Mouse (Mus musculus) G1E (cell line): ENCODE data around the gene Galt. TPM values are rescaled to one million over a fixed set of nuclear protein-coding genes. Genes with fewer than 3 reads are reported as not detected.
A peak's percentile ranks its signal among the peaks of the same experiment; 100 is the strongest.

Source experiments
- ATAC-seq: 2 replicates; pipeline ENCODE4 v1.8.0; 2016; ENCODE audit warnings: mild to moderate bottlenecking; ENCODE audit not compliant: insufficient number of reproducible peaks, poor library complexity, low FRiP score, severe bottlenecking; ENCODE audit errors: extremely low read depth
- DNase-seq: peaks from one replicate; pipeline ENCODE4 v3.0.0; 2012; ENCODE audit warnings: low spot score
- H3K27me3 ChIP-seq: 2 replicates; pipeline ENCODE4 v1.6.1; 2012; ENCODE audit warnings: mild to moderate bottlenecking, low read length, inconsistent platforms; ENCODE audit not compliant: insufficient read depth
- H3K36me3 ChIP-seq: replicated peaks from 2 replicates; pipeline ENCODE3; 2012; ENCODE audit warnings: mild to moderate bottlenecking, inconsistent platforms
- H3K4me1 ChIP-seq: 2 replicates; pipeline ENCODE4 v1.6.1; 2012; ENCODE audit warnings: low read depth, low read length, inconsistent platforms, mixed read lengths; ENCODE audit not compliant: insufficient read depth
- H3K4me3 ChIP-seq: 2 replicates; pipeline ENCODE4 v1.5.1; 2012; ENCODE audit warnings: low read depth, mild to moderate bottlenecking, inconsistent platforms, low read length, moderate library complexity, mixed read lengths
- H3K9me3 ChIP-seq: replicated peaks from 2 replicates; pipeline ENCODE4 v1.6.1; 2012; ENCODE audit warnings: inconsistent platforms
- CTCF ChIP-seq: IDR thresholded peaks from 2 replicates; pipeline ENCODE4 v1.5.1; 2012; ENCODE audit warnings: low read depth, low read length, inconsistent platforms, mixed read lengths
- GATA1 ChIP-seq: IDR thresholded peaks from 2 replicates; pipeline ENCODE4 v1.6.1; 2012; ENCODE audit warnings: borderline replicate concordance, low read length, inconsistent platforms, mixed read lengths
- GATA2 ChIP-seq: IDR thresholded peaks from 2 replicates; pipeline ENCODE4 v1.6.1; 2012; ENCODE audit warnings: low read depth, low read length, inconsistent platforms, borderline replicate concordance
- POLR2AphosphoS5 ChIP-seq: IDR thresholded peaks from 2 replicates; pipeline ENCODE4 v1.6.1; 2012; ENCODE audit warnings: low read depth, low read length, inconsistent platforms; ENCODE audit not compliant: insufficient replicate concordance
- TAL1 ChIP-seq: conservative IDR thresholded peaks from 2 replicates; pipeline ENCODE4 v1.6.1; 2012; ENCODE audit warnings: low read depth, low read length, inconsistent platforms, mixed read lengths
- polyA plus RNA-seq: library from polyadenylated mRNA; stranded (reverse); fragments of >175 nt; gene quantifications from 2 replicates; pipeline ENCODE4 v1.2.3, GENCODE M21; 2012
- total RNA-seq, 2 experiments: library from RNA; stranded (forward) in 1 of 2; stranded (reverse) in 1 of 2; fragments of 200-1000 nt in 1 of 2; fragments of >200 nt in 1 of 2; fragmentation: Nextera tagmentation in 1 of 2; gene quantifications; 2 replicates each; pipeline ENCODE4 v1.2.3; 2014 to 2017

Galt gene
- total and polyA plus RNA-seq, 3 experiments = 34.2 to 58.2 (median 52.4) TPM

DNA sequence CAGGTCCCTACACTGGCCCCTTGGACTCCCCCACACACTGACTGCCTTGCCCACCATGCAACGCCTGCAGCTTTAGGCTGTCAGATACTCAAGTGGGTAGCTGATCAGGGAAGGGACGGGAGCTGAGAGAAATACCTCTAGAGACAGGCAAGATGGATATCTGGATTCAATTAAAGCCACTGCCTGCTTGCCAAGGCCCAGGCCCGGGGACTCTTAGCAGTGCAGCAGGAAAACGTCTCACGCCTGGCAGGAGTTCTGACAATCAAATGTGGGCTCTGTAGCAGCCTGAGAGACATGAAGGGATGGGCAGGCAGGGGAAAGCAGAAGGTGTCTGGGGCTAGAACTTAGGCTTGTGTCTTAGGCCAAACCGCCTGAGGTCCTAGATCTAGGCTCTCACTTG is 38.2 kb upstream of the Galt start:
- Histone ChIP-seq H3K27me3 (no peaks in the 10 kb centered on the region), H3K9me3 (no peaks in the 10 kb centered on the region), H3K4me1 (peaks cover 38% of the 10 kb centered on the region), H3K36me3 (peaks cover 75% of the 10 kb centered on the region), H3K4me3 (no peak overlapping the region)
- ATAC-seq (no peak), DNase-seq (no peak)
- TF ChIP-seq GATA2 (no peak), POLR2AphosphoS5 (no peak), GATA1 (no peak), TAL1 (no peak), CTCF (no peak)

GRCm38 (mm10) chr4:41722918-41723351 is 32.1 kb upstream of the Galt start, which contains the start of gene Dctn3:
Gene Dctn3 (minus strand): TSS chr4:41723170.
- ATAC-seq (peak; percentile 99), DNase-seq (peak; percentile 95)
- H3K27me3 ChIP-seq = peaks cover 25% of the 10 kb centered on the region
- no peaks in the 10 kb centered on the region for H3K9me3 ChIP-seq
- peaks cover 29% of the 10 kb centered on the region for H3K36me3 ChIP-seq
- peaks cover 29% of the 10 kb centered on the region for H3K4me1 ChIP-seq
- peak within 1 kb of the TSS; percentile 82 for H3K4me3 ChIP-seq
- TF ChIP-seq POLR2AphosphoS5 = no peak
- TF ChIP-seq GATA2 = no peak
- TF ChIP-seq CTCF = no peak
- TF ChIP-seq TAL1 = no peak
- TF ChIP-seq GATA1 = no peak

DNA sequence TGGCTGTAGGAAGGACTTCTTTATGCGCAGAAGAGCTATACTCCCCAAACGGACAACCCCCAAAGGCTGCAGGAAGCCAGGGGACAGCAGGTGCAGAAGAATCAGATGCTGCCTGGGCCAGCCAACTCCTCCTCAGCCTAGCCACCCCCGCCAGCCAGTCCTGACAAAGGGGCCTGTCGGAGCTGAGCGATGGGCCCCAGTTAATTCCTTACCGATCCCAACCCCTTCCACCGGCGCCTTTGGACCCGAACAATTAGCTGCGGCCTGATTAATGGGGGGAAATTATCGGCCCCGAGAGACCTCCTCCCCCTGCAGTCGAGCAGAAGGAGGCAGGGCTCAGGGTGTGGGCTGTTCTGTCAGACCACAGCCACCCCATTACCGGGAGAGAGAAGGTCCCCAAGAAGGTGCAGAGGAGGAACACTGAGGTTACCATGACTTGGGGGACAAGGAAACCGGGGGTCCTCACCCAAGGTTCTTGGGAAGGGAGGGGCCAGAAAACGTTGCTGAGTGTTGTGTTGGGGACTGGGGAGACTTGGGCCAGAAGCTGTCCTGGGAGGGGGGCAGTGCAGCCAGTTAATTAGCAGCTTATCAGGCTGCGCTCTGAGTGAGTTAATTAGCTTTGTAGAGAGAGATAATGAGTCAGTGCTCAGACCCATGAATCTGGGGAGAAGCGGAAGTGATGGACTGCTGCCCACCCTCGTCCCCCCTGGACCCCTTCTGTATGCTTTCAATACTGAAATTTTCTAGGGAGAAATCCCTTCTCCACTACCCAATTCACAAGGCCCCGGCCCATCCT is 28.0 kb upstream of the Galt start:
- Histone ChIP-seq H3K9me3 (no peaks in the 10 kb centered on the region), H3K27me3 (peaks cover 62% of the 10 kb centered on the region), H3K4me1 (peaks cover 26% of the 10 kb centered on the region), H3K36me3 (no peaks in the 10 kb centered on the region), H3K4me3 (no peak overlapping the region)
- ATAC-seq (no peak), DNase-seq (no peak)
- TF ChIP-seq GATA1 = no peak
- no peak for TF ChIP-seq CTCF
- no peak for TF ChIP-seq TAL1
- TF ChIP-seq GATA2 = no peak
- no peak for TF ChIP-seq POLR2AphosphoS5

GRCm38 (mm10) chr4:41731052-41731765 is 23.8 kb upstream of the Galt start, which contains the start of gene Arid3c:
Gene Arid3c (minus strand): TSS chr4:41731142.
- no peak for DNase-seq
- Histone ChIP-seq H3K27me3 (peaks cover 73% of the 10 kb centered on the region), H3K36me3 (no peaks in the 10 kb centered on the region), H3K4me1 (peaks cover 13% of the 10 kb centered on the region), H3K9me3 (no peaks in the 10 kb centered on the region), H3K4me3 (no peak within 1 kb of the TSS; the same call in 1 of the 2 replicates)
- no peak for ATAC-seq
- TF ChIP-seq POLR2AphosphoS5 (no peak), GATA1 (no peak), GATA2 (no peak), TAL1 (no peak), CTCF (no peak)

DNA sequence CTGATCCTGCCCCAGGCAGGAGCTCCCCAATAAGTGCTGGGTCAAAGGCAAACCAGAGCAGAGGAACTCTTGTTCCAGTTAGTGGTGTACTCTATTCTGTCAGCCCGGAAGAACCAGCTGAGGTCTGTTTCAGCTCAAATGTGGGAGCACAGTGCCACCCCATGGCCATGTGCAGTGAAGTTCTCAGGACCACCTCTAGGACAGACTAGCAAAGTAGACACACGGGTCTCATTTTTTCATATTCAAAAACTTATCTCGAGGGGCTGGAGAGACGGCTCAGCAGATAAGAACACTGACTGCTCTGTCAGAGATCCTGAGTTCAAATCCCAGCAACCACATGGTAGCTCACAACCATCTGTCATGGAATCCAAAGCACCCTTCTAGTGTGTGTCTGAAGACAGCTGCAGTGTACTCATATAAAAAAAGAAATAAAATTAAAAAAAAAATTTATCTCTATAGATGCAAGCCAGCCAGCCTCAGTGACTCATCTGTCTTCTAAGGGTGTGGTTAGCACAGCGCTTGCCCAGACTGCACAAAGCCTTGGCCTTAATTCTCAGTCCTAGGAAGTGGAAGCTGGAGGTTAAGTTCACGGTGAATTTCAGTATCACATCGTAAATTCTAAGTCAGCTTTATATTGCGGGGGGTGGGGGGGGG is 17.3 kb upstream of the Galt start:
- Histone ChIP-seq H3K9me3 (no peaks in the 10 kb centered on the region), H3K36me3 (peaks cover 24% of the 10 kb centered on the region), H3K4me1 (peaks cover 38% of the 10 kb centered on the region), H3K4me3 (no peak overlapping the region), H3K27me3 (peaks cover 15% of the 10 kb centered on the region)
- peak; percentile 46; the same call in 1 of the 2 replicates for ATAC-seq
- TF ChIP-seq POLR2AphosphoS5 (no peak), GATA1 (no peak), GATA2 (no peak), TAL1 (no peak), CTCF (peak; percentile 40)
- DNase-seq = peak; percentile 60

GRCm38 (mm10) chr4:41738256-41738603 is 16.8 kb upstream of the Galt start:
- Histone ChIP-seq H3K27me3 (peaks cover 10% of the 10 kb centered on the region), H3K36me3 (peaks cover 24% of the 10 kb centered on the region), H3K9me3 (no peaks in the 10 kb centered on the region), H3K4me1 (peaks cover 38% of the 10 kb centered on the region), H3K4me3 (no peak overlapping the region)
- DNase-seq (no peak), ATAC-seq (no peak)
- no peak for TF ChIP-seq GATA1
- no peak for TF ChIP-seq TAL1
- no peak for TF ChIP-seq GATA2
- no peak for TF ChIP-seq POLR2AphosphoS5
- TF ChIP-seq CTCF = no peak
